Comparison of ENCODE assay signal across 8 mouse cellular contexts in the genomic region with DNA sequence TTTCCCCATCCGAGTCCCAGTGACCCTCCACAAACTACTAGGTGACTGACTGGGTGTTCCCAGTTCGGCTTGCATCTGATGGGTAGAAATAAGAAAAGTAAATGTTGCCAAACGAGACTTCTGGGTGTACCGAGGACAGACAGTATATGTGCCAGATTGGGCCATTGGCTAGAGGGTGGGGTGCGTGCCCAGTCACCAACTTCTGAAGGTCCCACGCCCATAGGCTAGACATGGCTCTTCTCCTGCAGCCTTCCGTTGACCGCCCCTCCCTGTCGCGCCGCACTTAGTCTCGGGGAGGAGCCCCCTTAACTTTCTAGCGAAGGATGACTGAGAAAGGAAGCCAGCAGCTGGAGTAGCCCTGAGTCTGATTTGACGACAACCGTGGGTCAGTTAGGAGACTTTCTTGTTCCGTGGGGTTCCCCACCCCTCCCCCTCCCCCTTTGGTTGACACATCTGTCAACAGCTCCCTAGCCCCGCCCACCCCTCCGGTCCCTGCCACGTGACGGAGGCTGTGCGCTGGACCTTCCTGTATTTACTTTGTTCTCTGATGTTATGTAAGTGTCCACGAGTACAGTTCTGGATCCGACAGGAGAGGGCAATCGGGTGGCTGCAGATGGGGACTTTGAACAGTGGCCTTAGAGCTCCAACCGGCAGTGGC. TPM values are rescaled to one million over a fixed set of nuclear protein-coding genes. Genes with fewer than 3 reads are reported as not detected.
DNase-seq lines count a peak whose midpoint lies in the region; ATAC-seq and TF ChIP-seq lines count a peak whose summit lies in the region.

No protein-coding gene starts in this region.

- peak overlapping the region; percentile 93 for H3K4me2 ChIP-seq in lung, embryonic 16.5 days (ENCODE audit: low read depth, low read length)

- H3K9ac ChIP-seq in lung, embryonic 16.5 days (ENCODE audit: low read length) = peak overlapping the region; percentile 95

- TF ChIP-seq POLR2A in cerebellum, adult 2 months (IDR thresholded peaks at IDR 0.05; ENCODE audit: borderline replicate concordance, insufficient read depth, low read length) = no peak

- H3K4me1 ChIP-seq in cerebellum, adult 2 months (ENCODE audit: control insufficient read depth, insufficient read depth, low read length) = peaks cover 2% of the 10 kb centered on the region; the same call in 1 of the 2 replicates
- H3K4me1 ChIP-seq in lung, embryonic 16.5 days (replicated peaks; ENCODE audit: control insufficient read depth, insufficient read depth, low read length) = peaks cover 8% of the 10 kb centered on the region

- no peak for TF ChIP-seq CTCF in cerebellum, adult 2 months (IDR thresholded peaks at IDR 0.05; ENCODE audit: borderline replicate concordance, insufficient read depth, low read depth, low read length)

- H3K4me3 ChIP-seq in cerebellum, adult 2 months (replicated peaks; ENCODE audit: insufficient read depth, low read depth, low read length) = peak overlapping the region; percentile 92
- H3K4me3 ChIP-seq in lung, embryonic 16.5 days (ENCODE audit: low read length) = peak overlapping the region; percentile 87

- WGBS in cerebellum, adult 2 months = under 1% methylated on average over 25 of the region's 25 CpGs
- whole genome bisulfite sequencing in lung, embryonic 16.5 days = under 1% methylated on average over 25 of the region's 25 CpGs

- ATAC-seq in hematopoietic stem cell, adult 5-6 weeks (replicated peaks in 1 of 2; ENCODE audit: insufficient read depth in 1 of 2, low FRiP score in 2 of 2, low TSS enrichment in 1 of 2, low read depth in 1 of 2, poor library complexity in 2 of 2, severe bottlenecking in 2 of 2) = peak; percentile 39 to 59; a peak in 2 of 4 replicates
- peak; percentile 75 for ATAC-seq in lung, embryonic 16.5 days (ENCODE audit: low read depth)

- H3K27ac ChIP-seq in cerebellum, adult 2 months (ENCODE audit: insufficient read depth, low read length) = peak overlapping the region; percentile 85
- peak overlapping the region; percentile 95 for H3K27ac ChIP-seq in lung, embryonic 16.5 days (ENCODE audit: low read length)

- H3K27me3 ChIP-seq in cerebellum, adult 2 months (ENCODE audit: control insufficient read depth, insufficient read depth, low read length) = no peaks in the 10 kb centered on the region
- H3K27me3 ChIP-seq in lung, embryonic 16.5 days (ENCODE audit: control insufficient read depth, insufficient read depth, low read depth, low read length) = no peaks in the 10 kb centered on the region

- peak; percentile 82 for DNase-seq in MN1 (ENCODE audit: low spot score)
- DNase-seq in cerebellum, adult 2 months = peak; percentile 76 to 82
- peak; percentile 79 for DNase-seq in forelimb bud, embryonic 11.5 days (ENCODE audit: low read depth, low spot score)
- DNase-seq in layer of hippocampus, adult 9-11 months = peak; percentile 89
- peak; percentile 81 for DNase-seq in ovary, adult 18-20 months (ENCODE audit: low spot score)
- DNase-seq in thymus, postnatal 0 days (ENCODE audit: low spot score) = peak; percentile 75

- H3K36me3 ChIP-seq in lung, embryonic 16.5 days (ENCODE audit: control insufficient read depth, insufficient read depth, low read length) = peaks cover 29% of the 10 kb centered on the region

- no peaks in the 10 kb centered on the region for H3K9me3 ChIP-seq in lung, embryonic 16.5 days (ENCODE audit: control insufficient read depth, low read length)

RNA-seq across cellular contexts. Expression of gene Herpud1, which starts 0.9 kb away (rescaled TPM):
- 119 and 125 TPM in 2 replicates for polyA plus RNA-seq in cerebellum, adult 2 months (2012; rRNA removed)
- total RNA-seq in hematopoietic stem cell, adult 5-6 weeks (2017) = 74.5 and 93.6 TPM in 2 replicates
- polyA plus RNA-seq in lung, embryonic 16.5 days (2015; fragmentation: Nextera tagmentation; extraction: Ambion mirVana) = 126 and 140 TPM in 2 replicates
- polyA plus RNA-seq in thymus, postnatal 0 days (2015; fragmentation: Nextera tagmentation; extraction: Ambion mirVana) = 78.9 and 83.6 TPM in 2 replicates

RNA-seq across cellular contexts. Expression of gene Nlrc5, which starts 47.0 kb away (rescaled TPM):
- polyA plus RNA-seq in cerebellum, adult 2 months (2012; rRNA removed) = 0.71 and 0.82 TPM in 2 replicates
- 62.6 and 97.6 TPM in 2 replicates for total RNA-seq in hematopoietic stem cell, adult 5-6 weeks (2017)
- 0.45 and 0.73 TPM in 2 replicates for polyA plus RNA-seq in lung, embryonic 16.5 days (2015; fragmentation: Nextera tagmentation; extraction: Ambion mirVana)
- 5.0 and 6.2 TPM in 2 replicates for polyA plus RNA-seq in thymus, postnatal 0 days (2015; fragmentation: Nextera tagmentation; extraction: Ambion mirVana)

RNA-seq across cellular contexts. Expression of gene Slc12a3, which starts 58.2 kb away (rescaled TPM):
- polyA plus RNA-seq in cerebellum, adult 2 months (2012; rRNA removed) = 1.7 and 2.2 TPM in 2 replicates
- not detected in 2 replicates for total RNA-seq in hematopoietic stem cell, adult 5-6 weeks (2017)
- polyA plus RNA-seq in lung, embryonic 16.5 days (2015; fragmentation: Nextera tagmentation; extraction: Ambion mirVana) = 0.08 and 0.13 TPM in 2 replicates
- 0.12 and 0.21 TPM in 2 replicates for polyA plus RNA-seq in thymus, postnatal 0 days (2015; fragmentation: Nextera tagmentation; extraction: Ambion mirVana)

Comparison
In these comparisons a context has a peak if more than half of its experiments do, and no peak if none do; other contexts are left out.
1. Peak in every context shown above with its lines: DNase-seq, ATAC-seq, H3K4me3 ChIP-seq and H3K27ac ChIP-seq.